Mouse (Mus musculus) 416B (cell line): Measurements from ENCODE around the gene Acer3.

Experiments
- DNase-seq: peaks from one replicate; pipeline ENCODE4 v3.0.0; 2011; ENCODE audit warnings: low read depth

The Acer3 gene

GRCm38 (mm10) chr7:98332678-98333397 is 11.8 kb upstream of the Acer3 start:
- DNase-seq: no peak

GRCm38 (mm10) chr7:98331932-98332331 is 10.9 kb upstream of the Acer3 start:
- DNase-seq: no peak

- DNase-seq: no peak
These were observed 9.5 kb upstream of the Acer3 start for GRCm38 (mm10) chr7:98330375-98331002.

GRCm38 (mm10) chr7:98329651-98330374 is 8.8 kb upstream of the Acer3 start:
- DNase-seq: peak; percentile 64

GRCm38 (mm10) chr7:98328311-98328710 is 7.3 kb upstream of the Acer3 start:
- no peak for DNase-seq

GRCm38 (mm10) chr7:98326051-98326450 is 5.0 kb upstream of the Acer3 start:
- no peak for DNase-seq

GRCm38 (mm10) chr7:98324228-98324627 is 3.2 kb upstream of the Acer3 start:
- DNase-seq: peak; percentile 93

- peak; percentile 28 for DNase-seq
These were observed 2.4 kb upstream of the Acer3 start for GRCm38 (mm10) chr7:98323288-98324019.

- DNase-seq: no peak
These were observed 1.4 kb upstream of the Acer3 start for GRCm38 (mm10) chr7:98322415-98322814.

- DNase-seq: no peak
These were observed 927 bp downstream of the Acer3 start for GRCm38 (mm10) chr7:98320006-98320556.

GRCm38 (mm10) chr7:98316568-98316967 is 4.4 kb downstream of the Acer3 start:
- DNase-seq: peak; percentile 75

- DNase-seq: no peak
These were observed 5.9 kb downstream of the Acer3 start for GRCm38 (mm10) chr7:98315087-98315486.

GRCm38 (mm10) chr7:98312185-98312920 is 8.7 kb downstream of the Acer3 start:
- no peak for DNase-seq

- no peak for DNase-seq
These were observed 10.7 kb downstream of the Acer3 start for GRCm38 (mm10) chr7:98310266-98310665.

GRCm38 (mm10) chr7:98309219-98310030 is 11.6 kb downstream of the Acer3 start:
- peak; percentile 93 for DNase-seq

- DNase-seq: peak; percentile 49
These were observed 12.3 kb downstream of the Acer3 start for GRCm38 (mm10) chr7:98308607-98309218.

- peak; percentile 25 for DNase-seq
These were observed 12.9 kb downstream of the Acer3 start for GRCm38 (mm10) chr7:98307921-98308606.

GRCm38 (mm10) chr7:98307411-98307810 is 13.6 kb downstream of the Acer3 start:
- peak; percentile 37 for DNase-seq

GRCm38 (mm10) chr7:98292901-98293300 is 28.1 kb downstream of the Acer3 start:
- no peak for DNase-seq
